Mouse (Mus musculus): ENCODE data around the gene Hnf4a.

DNA sequence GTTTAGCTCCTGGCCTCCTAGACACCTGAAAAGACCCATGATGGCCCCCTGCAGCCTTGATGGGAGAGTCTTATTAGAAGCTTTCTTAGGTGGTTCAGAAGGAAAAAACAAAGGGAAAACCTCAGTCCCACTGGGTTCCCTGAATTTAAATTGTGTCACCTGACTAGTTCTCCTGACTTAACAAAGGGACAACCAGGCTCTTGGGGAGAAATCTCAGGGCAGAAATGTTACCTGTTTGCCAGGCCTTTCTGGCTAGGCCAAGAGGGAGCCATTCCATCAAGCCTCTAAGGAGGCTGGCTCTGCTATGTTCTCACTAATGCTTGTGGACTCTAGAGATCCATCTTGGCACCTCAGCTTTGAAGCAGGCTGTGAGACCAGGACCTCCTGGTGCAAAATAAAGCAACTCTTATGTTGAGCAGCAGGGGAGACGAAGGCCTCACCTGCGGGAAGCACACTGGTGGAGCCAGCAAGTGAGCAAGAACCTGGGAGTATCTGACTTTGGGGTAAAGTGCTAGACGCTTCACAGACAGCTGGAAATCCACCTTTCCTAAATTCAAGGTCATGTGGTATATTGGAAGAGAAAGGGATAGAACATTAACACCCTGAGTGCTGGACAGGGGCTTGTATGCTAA is 110.7 kb downstream of the Hnf4a start:
- peak; percentile 57 for TF ChIP-seq POLR2A (IDR thresholded peaks at IDR 0.05; ENCODE audit: low read depth, low read length)
- no peak for TF ChIP-seq JUND (conservative IDR thresholded peaks at IDR 0.05; ENCODE audit: low read depth, low read length)
- peak; percentile 31 for TF ChIP-seq POLR2AphosphoS2 (IDR thresholded peaks at IDR 0.05; ENCODE audit: low read depth, low read length)
- no peak for TF ChIP-seq EP300 (IDR thresholded peaks at IDR 0.05; ENCODE audit: low read length)
- TF ChIP-seq ZKSCAN1 (IDR thresholded peaks at IDR 0.05; ENCODE audit: borderline replicate concordance, low read depth, low read length), result no peak
- TF ChIP-seq NRF1 (IDR thresholded peaks at IDR 0.05; ENCODE audit: low read depth, low read length), result no peak
- TF ChIP-seq ZMIZ1 (IDR thresholded peaks at IDR 0.05; ENCODE audit: low read depth, low read length), result no peak; the same call in none of the 2 replicates
